8 mouse cellular contexts compared by ENCODE assay signal in the genomic region with DNA sequence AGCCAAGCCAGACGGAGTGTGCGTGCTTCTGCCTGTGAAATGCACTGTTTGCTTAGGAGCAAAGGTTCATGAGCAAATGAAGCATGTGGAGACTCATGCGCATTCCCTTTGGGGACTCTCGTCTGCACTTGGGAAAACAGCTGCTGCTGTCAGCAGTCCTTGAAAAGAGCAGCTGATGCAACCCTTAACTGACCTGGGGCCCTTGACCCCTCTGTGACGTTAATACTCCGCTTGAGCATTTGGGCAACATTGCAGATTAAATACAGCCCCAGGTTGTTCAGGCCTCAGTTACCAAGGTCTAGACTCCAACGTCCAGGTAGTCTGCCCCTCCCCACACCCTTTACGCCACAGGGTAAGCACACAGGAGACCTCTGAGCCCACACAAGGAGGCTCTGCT. TPM values are rescaled to one million over a fixed set of nuclear protein-coding genes. Genes with fewer than 3 reads are reported as not detected.
A peak's percentile ranks its signal among the peaks of the same experiment; 100 is the strongest.
DNase-seq lines count a peak whose midpoint lies in the region; ATAC-seq and TF ChIP-seq lines count a peak whose summit lies in the region.

No protein-coding gene starts in this region.

- no peak overlapping the region for H3K4me3 ChIP-seq in embryonic facial prominence, embryonic 11.5 days (ENCODE audit: low read depth, low read length)
- no peak overlapping the region for H3K4me3 ChIP-seq in kidney, postnatal 0 days (replicated peaks; ENCODE audit: low read depth, low read length)

- no peaks in the 10 kb centered on the region for H3K36me3 ChIP-seq in embryonic facial prominence, embryonic 11.5 days (replicated peaks; ENCODE audit: control insufficient read depth, insufficient read depth, low read depth, low read length)
- H3K36me3 ChIP-seq in kidney, postnatal 0 days (ENCODE audit: insufficient read depth, low read length): no peaks in the 10 kb centered on the region

- no peaks in the 10 kb centered on the region for H3K4me1 ChIP-seq in embryonic facial prominence, embryonic 11.5 days (ENCODE audit: control insufficient read depth, insufficient read depth, low read length)
- no peaks in the 10 kb centered on the region for H3K4me1 ChIP-seq in kidney, postnatal 0 days (replicated peaks; ENCODE audit: insufficient read depth, low read length)

- DNase-seq in adrenal gland, adult (ENCODE audit: inconsistent age in 2 of 2, low spot score in 1 of 2): peak; percentile 31 to 86
- DNase-seq in adrenal gland, postnatal 4 days (ENCODE audit: low spot score in 2 of 2): no peak
- peak; percentile 58 for DNase-seq in embryonic facial prominence, embryonic 11.5 days (ENCODE audit: low spot score)
- peak; percentile 83 for DNase-seq in kidney, postnatal 0 days (ENCODE audit: low spot score)
- peak; percentile 75 for DNase-seq in lung, postnatal 36 days
- no peak for DNase-seq in thymus, postnatal 4 days
- no peak for DNase-seq in right cerebral cortex, postnatal 14 days
- DNase-seq in left cerebral cortex, postnatal 4 days: no peak

- H3K9ac ChIP-seq in embryonic facial prominence, embryonic 11.5 days (replicated peaks; ENCODE audit: low read length): no peak overlapping the region
- no peak overlapping the region for H3K9ac ChIP-seq in kidney, postnatal 0 days (ENCODE audit: low read depth, low read length)

- intact Hi-C loops in left cerebral cortex, postnatal 4 days (cut with DNase I): no loop called here

- H3K27me3 ChIP-seq in embryonic facial prominence, embryonic 11.5 days (ENCODE audit: control insufficient read depth, insufficient read depth, low read length): no peaks in the 10 kb centered on the region
- no peaks in the 10 kb centered on the region for H3K27me3 ChIP-seq in kidney, postnatal 0 days (ENCODE audit: insufficient read depth, low read length)

- ATAC-seq in embryonic facial prominence, embryonic 11.5 days (replicated peaks; ENCODE audit: insufficient number of reproducible peaks, low FRiP score, low TSS enrichment, low read depth): no peak
- peak; percentile 94 for ATAC-seq in kidney, postnatal 0 days (replicated peaks; ENCODE audit: low FRiP score, low read depth)

- H3K4me2 ChIP-seq in embryonic facial prominence, embryonic 11.5 days (ENCODE audit: low read depth, low read length): no peak overlapping the region
- peak overlapping the region; percentile 34; the same call in 1 of the 2 replicates for H3K4me2 ChIP-seq in kidney, postnatal 0 days (ENCODE audit: low read length)

- H3K9me3 ChIP-seq in embryonic facial prominence, embryonic 11.5 days (replicated peaks; ENCODE audit: control insufficient read depth, low read length): no peaks in the 10 kb centered on the region
- H3K9me3 ChIP-seq in kidney, postnatal 0 days (replicated peaks; ENCODE audit: low read length): no peaks in the 10 kb centered on the region

- WGBS in embryonic facial prominence, embryonic 11.5 days: 17% methylated on average over 8 of the region's 8 CpGs
- WGBS in kidney, postnatal 0 days: 12% methylated on average over 8 of the region's 8 CpGs

- H3K27ac ChIP-seq in embryonic facial prominence, embryonic 11.5 days (replicated peaks; ENCODE audit: low read depth, low read length): no peak overlapping the region
- H3K27ac ChIP-seq in kidney, postnatal 0 days: peak overlapping the region; percentile 47; the same call in 1 of the 2 replicates

- TF ChIP-seq CTCF in kidney, postnatal 0 days (IDR thresholded peaks at IDR 0.05; ENCODE audit: low read depth): no peak

RNA-seq across cellular contexts. Expression of gene Fbp1, which starts 20.1 kb away (rescaled TPM):
- total RNA-seq in adrenal gland, postnatal 4 days (2021): 100 to 1,000 TPM in 1 of 2 experiments, 10 to 100 TPM in 1; 56.3 to 142 TPM
- 0.31 TPM in 1 of 2 replicates, not detected in the other for polyA plus RNA-seq in embryonic facial prominence, embryonic 11.5 days (2014; fragmentation: Nextera tagmentation; extraction: Ambion mirVana)
- polyA plus RNA-seq in kidney, postnatal 0 days (2015; fragmentation: Nextera tagmentation; extraction: Ambion mirVana): 479 and 621 TPM in 2 replicates
- total RNA-seq in left cerebral cortex, postnatal 4 days (2021): under 1 TPM; 0.46 to 0.92 TPM

RNA-seq across cellular contexts. Expression of gene Fbp2, which starts 49.9 kb away (rescaled TPM):
- total RNA-seq in adrenal gland, postnatal 4 days (2021): 1 to 10 TPM; 8.0 to 8.7 TPM
- 0.21 and 0.22 TPM in 2 replicates for polyA plus RNA-seq in embryonic facial prominence, embryonic 11.5 days (2014; fragmentation: Nextera tagmentation; extraction: Ambion mirVana)
- polyA plus RNA-seq in kidney, postnatal 0 days (2015; fragmentation: Nextera tagmentation; extraction: Ambion mirVana): 34.4 and 40.9 TPM in 2 replicates
- total RNA-seq in left cerebral cortex, postnatal 4 days (2021): under 1 TPM in 1 of 2 experiments, not detected in 1; 0.79 TPM

RNA-seq across cellular contexts. Expression of gene 2010111I01Rik, which starts 56.5 kb away (rescaled TPM):
- total RNA-seq in adrenal gland, postnatal 4 days (2021): 100 to 1,000 TPM; 127 to 139 TPM
- 125 and 136 TPM in 2 replicates for polyA plus RNA-seq in embryonic facial prominence, embryonic 11.5 days (2014; fragmentation: Nextera tagmentation; extraction: Ambion mirVana)
- 146 and 153 TPM in 2 replicates for polyA plus RNA-seq in kidney, postnatal 0 days (2015; fragmentation: Nextera tagmentation; extraction: Ambion mirVana)
- total RNA-seq in left cerebral cortex, postnatal 4 days (2021): 10 to 100 TPM; 42.3 to 51.9 TPM

Comparison
In these comparisons a context has a peak if more than half of its experiments do, and no peak if none do; other contexts are left out.
1. DNase-seq: peak in adrenal gland, adult (2 of 2), embryonic facial prominence, embryonic 11.5 days (single experiment), kidney, postnatal 0 days (single experiment) and lung, postnatal 36 days (single experiment); none in adrenal gland, postnatal 4 days (0 of 2), thymus, postnatal 4 days (single experiment), right cerebral cortex, postnatal 14 days (single experiment) and left cerebral cortex, postnatal 4 days (single experiment).
2. RNA of gene Fbp1, which starts 20.1 kb away (total RNA-seq): 56.3 to 142 TPM in adrenal gland, postnatal 4 days; 0.46 to 0.92 TPM in left cerebral cortex, postnatal 4 days; every median in the first group is over 10 times any median in the second.
3. RNA of gene Fbp2, which starts 49.9 kb away (total RNA-seq): 8.0 to 8.7 TPM in adrenal gland, postnatal 4 days; 0.79 TPM in left cerebral cortex, postnatal 4 days; every median in the first group is over 4 times any median in the second.